Mouse (Mus musculus): ENCODE data around the gene Pcbd2.
"Not testable (repeated sequence)": the region's sequence is repeated elsewhere in the genome, so short reads cannot be mapped to it uniquely, and the experiment has no call there.

Pcbd2 gene

GRCm38 (mm10) chr13:55727120-55727838 lies at the start of gene Pcbd2:
Pcbd2 (plus strand) TSS chr13:55727368.
- peak; percentile 77 to 84 for DNase-seq

- DNase-seq, result no peak
These were observed 45.0 kb upstream of the Pcbd2 start for GRCm38 (mm10) chr13:55682201-55682600.

GRCm38 (mm10) chr13:55683581-55683980 lies 43.6 kb upstream of the Pcbd2 start:
- no peak for DNase-seq

- DNase-seq, result no peak
These were observed 41.0 kb upstream of the Pcbd2 start for GRCm38 (mm10) chr13:55686107-55686633.

GRCm38 (mm10) chr13:55687927-55688602 lies 39.1 kb upstream of the Pcbd2 start:
- no peak for DNase-seq

GRCm38 (mm10) chr13:55692535-55693242 lies 34.5 kb upstream of the Pcbd2 start, which contains the start of gene B230219D22Rik:
B230219D22Rik (plus strand) TSS chr13:55693124.
- peak; percentile 90 to 92 for DNase-seq

GRCm38 (mm10) chr13:55693243-55693721 lies 33.9 kb upstream of the Pcbd2 start:
- no peak for DNase-seq

- no peak for DNase-seq
These were observed 33.1 kb upstream of the Pcbd2 start for GRCm38 (mm10) chr13:55694110-55694509.

GRCm38 (mm10) chr13:55695989-55696388 lies 31.2 kb upstream of the Pcbd2 start:
- DNase-seq, result not testable (repeated sequence)

GRCm38 (mm10) chr13:55704301-55704700 lies 22.9 kb upstream of the Pcbd2 start:
- no peak for DNase-seq

- DNase-seq, result no peak
These were observed 14.3 kb upstream of the Pcbd2 start for GRCm38 (mm10) chr13:55712846-55713245.

GRCm38 (mm10) chr13:55714501-55715166 lies 12.5 kb upstream of the Pcbd2 start, which contains the start of gene Txndc15:
Txndc15 (plus strand) TSS chr13:55714650.
- DNase-seq, result peak; percentile 91 to 92

GRCm38 (mm10) chr13:55715167-55715512 lies 12.0 kb upstream of the Pcbd2 start:
- no peak for DNase-seq

GRCm38 (mm10) chr13:55715908-55716510 lies 11.2 kb upstream of the Pcbd2 start:
- no peak for DNase-seq

- peak; percentile 66 to 68 for DNase-seq
These were observed 5.7 kb upstream of the Pcbd2 start for GRCm38 (mm10) chr13:55721516-55721915.

GRCm38 (mm10) chr13:55721995-55722394 lies 5.2 kb upstream of the Pcbd2 start:
- no peak for DNase-seq

GRCm38 (mm10) chr13:55726598-55727119 lies 509 bp upstream of the Pcbd2 start:
- peak in 1 of 2 experiments; percentile 21 for DNase-seq

- peak; percentile 49 to 63 for DNase-seq
These were observed 671 bp downstream of the Pcbd2 start for GRCm38 (mm10) chr13:55727839-55728238.

GRCm38 (mm10) chr13:55730716-55731115 lies 3.5 kb downstream of the Pcbd2 start:
- DNase-seq, result no peak

- no peak for DNase-seq
These were observed 5.0 kb downstream of the Pcbd2 start for GRCm38 (mm10) chr13:55732121-55732520.

- no peak for DNase-seq
These were observed 6.7 kb downstream of the Pcbd2 start for GRCm38 (mm10) chr13:55733628-55734502.
